Mouse (Mus musculus): Measurements from ENCODE around the gene Lrrc8b.

Gene Lrrc8b

DNA sequence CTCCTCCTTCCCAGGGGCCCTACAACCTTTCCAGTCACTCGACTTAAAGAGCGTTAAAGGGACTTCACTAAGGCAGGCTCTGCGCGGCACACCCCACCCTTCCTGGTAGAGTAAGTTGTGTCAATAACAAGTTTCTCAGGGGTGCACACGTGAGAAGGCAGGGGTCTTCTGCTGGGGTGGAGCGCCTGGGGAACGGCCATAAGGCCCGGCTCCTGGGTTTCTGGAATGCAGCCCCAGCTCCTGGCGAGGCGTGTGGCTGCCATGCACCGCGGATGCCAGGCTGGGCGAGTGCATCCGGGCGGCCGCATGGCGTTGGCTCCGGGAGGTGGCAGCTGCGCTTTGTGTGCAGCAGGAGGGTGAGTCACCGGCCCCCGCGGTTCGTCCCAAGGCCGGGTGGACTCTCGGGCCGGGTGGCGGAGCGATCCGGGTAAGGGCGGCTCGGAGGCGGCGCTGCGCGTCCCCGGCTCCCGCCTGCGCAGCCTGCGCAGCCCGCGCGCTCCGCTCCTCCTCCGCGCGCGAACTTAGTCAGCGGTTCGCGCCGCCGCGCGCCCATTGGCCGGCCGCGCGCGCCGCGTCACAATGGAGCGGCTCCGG lies at the start of gene Lrrc8b:
Gene Lrrc8b (plus strand): TSS at position 578 of the 594 bp plus-strand sequence.
- in situ Hi-C loops (cut with MboI; ENCODE audit: low pct_unique_long_range_greater_than_20kb in 1 of 2, low sequenced_read_pairs in 2 of 2, unreplicated experiment in 1 of 2), result loop anchor here in 1 of 2 experiments (10.0 kb wide), 1 partner anchor 450 kb away; no protein-coding TSS in a partner anchor

DNA sequence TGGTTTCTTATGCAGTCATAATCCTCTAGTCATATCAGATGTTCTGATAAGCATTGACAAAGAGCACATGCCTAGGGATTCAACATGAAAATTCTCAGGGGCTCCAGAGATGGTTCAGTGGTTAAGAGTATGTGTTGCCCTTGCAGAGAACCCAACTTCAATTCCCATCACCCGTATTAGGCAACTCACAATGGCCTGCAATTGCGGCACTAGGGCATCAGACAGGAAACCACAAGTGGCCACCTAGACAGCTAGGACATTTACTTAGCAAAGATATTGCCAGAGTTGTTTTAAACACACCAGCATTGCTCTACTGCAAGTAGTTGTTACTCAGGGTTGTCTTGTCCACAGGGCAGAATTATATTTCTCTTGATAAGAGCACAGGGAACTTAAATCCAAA lies 34.1 kb upstream of the Lrrc8b start:
- in situ Hi-C loops (cut with MboI; ENCODE audit: low pct_unique_long_range_greater_than_20kb in 1 of 2, low sequenced_read_pairs in 2 of 2, unreplicated experiment in 1 of 2), result no loop called here

DNA sequence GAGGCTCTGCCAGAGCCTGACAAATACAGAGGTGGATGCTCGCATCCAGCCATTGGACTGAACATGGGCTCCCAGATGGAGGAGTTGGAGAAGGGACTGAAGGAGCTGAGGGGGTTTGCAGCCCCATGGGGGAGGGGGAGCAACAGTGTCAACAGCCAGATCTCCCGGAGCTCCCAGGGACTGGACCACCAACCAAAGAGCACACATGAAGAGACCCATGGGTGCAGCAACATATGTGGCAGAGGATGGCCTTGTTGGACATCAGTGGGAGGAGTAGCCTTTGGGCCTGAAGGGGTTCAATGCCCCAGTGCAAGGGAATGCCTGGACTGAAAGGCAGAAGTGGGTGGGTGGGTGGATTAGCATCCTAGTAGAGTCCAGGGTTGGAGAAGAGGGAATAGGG lies 25.2 kb upstream of the Lrrc8b start:
- in situ Hi-C loops (cut with MboI; ENCODE audit: low pct_unique_long_range_greater_than_20kb in 1 of 2, low sequenced_read_pairs in 2 of 2, unreplicated experiment in 1 of 2), result no loop called here

DNA sequence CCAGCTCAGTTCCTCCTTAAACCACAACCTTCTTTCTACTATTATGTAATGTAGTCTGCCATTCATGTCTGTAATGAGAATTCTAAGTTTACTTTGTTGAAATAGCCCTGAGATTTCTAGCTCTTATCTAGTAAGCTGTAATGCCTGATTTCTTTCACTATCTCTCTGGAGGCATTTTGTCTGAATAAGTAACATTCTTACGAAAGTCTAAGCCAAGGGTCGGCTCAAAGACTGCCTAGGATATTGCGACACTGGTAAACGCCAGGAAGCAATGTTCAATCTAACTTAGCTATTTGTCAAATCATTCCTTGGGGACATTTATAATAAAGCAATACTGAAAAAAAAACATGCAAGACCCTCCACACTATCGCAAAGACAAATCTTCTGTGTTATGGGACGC lies 21.8 kb upstream of the Lrrc8b start:
- in situ Hi-C loops (cut with MboI; ENCODE audit: low pct_unique_long_range_greater_than_20kb in 1 of 2, low sequenced_read_pairs in 2 of 2, unreplicated experiment in 1 of 2), result no loop called here

DNA sequence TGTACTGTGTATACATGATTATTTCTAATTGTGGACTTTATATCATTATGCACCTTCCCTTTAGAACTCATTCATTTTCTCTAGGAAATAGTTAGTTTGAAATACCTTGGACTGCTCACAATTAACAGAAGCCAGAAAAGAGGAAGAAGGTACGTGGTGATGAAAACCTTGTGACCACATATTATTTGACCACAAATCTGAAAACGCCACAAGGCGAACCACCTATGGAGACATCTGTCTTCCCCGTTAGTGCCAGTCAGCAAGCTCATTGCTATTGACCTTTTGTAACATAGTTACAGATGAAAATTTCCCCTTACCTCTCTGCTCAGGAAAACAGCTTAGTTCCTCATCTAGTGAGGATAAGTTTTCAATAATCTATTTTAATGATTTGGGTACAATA lies 20.4 kb upstream of the Lrrc8b start:
- in situ Hi-C loops (cut with MboI; ENCODE audit: low pct_unique_long_range_greater_than_20kb in 1 of 2, low sequenced_read_pairs in 2 of 2, unreplicated experiment in 1 of 2), result no loop called here

DNA sequence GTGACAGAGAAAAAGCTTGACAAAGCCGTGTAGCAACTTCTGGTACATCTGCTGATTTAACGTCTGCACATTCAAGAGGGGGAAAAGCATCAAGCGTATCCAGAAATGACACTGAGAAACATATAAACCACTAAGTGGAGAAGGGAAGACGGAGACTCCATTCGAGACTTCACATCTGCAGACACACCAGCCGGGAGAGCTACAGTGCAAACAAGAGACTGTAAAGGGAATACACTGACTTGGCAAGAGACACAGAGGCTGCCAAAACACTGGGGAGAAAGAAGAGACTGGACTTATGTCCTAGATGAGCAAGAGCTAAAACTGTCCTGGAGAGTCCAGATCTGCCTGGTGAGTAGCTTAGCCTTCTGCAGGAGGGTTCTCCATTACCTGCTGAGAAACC lies 16.6 kb upstream of the Lrrc8b start:
- in situ Hi-C loops (cut with MboI; ENCODE audit: low pct_unique_long_range_greater_than_20kb in 1 of 2, low sequenced_read_pairs in 2 of 2, unreplicated experiment in 1 of 2), result no loop called here

DNA sequence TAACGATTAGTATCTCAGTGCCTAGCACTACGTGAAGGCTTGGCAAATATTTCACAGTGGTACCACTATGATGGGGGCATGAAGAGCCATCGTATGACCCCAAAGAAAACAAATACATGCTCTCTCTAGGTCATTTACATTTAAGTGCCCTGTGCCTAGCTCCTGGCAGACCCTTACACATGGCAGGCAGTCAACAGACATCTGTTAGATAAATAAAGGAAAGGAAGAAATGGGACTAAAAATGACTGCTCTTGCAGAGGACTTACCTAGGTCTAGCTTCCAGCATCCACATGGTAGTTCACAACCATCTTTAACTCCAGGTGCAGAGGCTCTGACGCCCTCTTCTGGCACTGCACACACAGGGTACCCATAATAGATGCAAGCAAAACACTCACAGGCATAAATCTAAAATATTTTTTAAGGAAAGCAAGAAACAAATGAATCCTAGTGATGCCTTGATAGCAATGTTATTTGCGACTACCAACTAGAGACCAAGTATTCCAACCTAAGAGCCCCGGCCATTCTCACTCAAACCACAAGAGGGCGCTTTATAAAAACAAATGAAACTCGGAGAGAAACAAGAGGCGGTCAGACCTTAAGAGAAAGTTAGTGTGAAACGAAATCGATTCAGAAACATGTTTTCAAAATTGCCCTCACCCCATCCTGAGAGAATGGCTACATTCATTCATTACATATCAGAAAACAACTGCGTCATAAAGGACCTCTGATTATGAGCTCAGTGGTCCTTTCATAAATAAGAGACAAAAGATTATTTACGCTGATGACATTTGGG lies 15.7 kb upstream of the Lrrc8b start:
- in situ Hi-C loops (cut with MboI; ENCODE audit: low pct_unique_long_range_greater_than_20kb in 1 of 2, low sequenced_read_pairs in 2 of 2, unreplicated experiment in 1 of 2), result loop anchor here (10.0 kb wide), 3 partner anchors 95 to 475 kb away; partner anchors contain the start of gene Zfp326 (in 1 of the 2)

DNA sequence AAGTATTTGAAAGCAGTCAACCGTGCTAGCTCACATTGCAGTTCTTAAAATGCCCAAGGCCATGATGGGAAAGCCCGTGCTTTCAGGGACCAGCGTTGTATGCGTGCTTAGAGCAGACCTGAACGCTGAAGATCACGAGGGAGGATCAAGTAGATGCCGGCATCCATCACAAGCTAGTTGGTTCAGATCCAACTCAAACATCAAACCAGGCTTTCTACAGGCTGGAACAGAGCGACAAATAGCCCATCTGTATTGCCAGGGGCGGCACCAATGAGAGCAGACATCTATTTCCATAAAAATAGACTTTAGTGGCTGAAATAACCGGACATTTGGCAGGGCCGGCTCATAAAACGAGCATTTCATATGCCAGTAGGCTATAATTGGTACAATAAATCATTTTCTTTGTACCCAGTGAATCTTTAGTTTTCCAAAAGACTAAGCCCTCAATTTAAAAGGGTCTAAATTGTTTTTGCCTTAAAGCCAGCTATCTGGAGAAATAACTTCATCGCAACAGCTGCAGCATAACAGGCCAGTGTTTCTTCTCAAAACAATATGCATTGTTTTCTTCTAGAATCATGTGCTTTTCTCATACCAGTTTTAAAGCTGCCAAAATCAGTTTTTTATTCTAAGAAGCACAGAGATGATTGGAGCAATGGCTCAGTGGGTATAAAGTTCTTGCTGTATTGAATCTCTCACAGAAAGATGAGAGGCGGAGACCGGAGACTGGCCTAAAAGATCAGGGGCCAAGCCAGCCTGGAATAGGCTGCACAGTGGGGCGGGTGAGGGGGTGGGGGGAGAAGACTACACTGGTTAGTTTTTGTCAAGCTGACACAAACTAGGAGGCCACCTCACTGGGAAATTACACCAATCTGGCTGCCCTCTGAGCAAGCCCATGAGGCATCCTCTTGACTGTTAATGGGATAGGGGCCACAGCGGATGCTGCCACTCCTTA lies 14.9 kb upstream of the Lrrc8b start:
- in situ Hi-C loops (cut with MboI; ENCODE audit: low pct_unique_long_range_greater_than_20kb in 1 of 2, low sequenced_read_pairs in 2 of 2, unreplicated experiment in 1 of 2), result loop anchor here (10.0 kb wide), 3 partner anchors 94 to 474 kb away; partner anchors contain the start of gene Zfp326 (in 1 of the 2)

DNA sequence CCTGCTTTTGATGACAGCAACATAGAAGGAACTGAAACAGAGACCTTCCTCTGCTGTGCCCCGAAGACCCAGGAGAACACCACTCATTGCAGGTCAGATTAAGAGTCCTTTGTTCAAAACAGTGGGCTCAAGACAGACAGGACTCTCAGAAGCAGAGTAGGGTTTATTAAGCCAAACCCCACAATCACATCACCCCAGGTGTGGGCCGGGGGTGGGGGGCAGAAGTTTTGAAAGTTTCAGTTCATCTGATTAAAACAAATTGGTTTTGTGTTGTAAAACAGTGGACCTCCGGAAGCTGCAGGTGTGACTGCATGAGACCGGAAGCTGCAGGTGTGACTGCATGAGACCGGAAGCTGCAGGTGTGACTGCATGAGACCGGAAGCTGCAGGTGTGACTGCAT lies 14.0 kb upstream of the Lrrc8b start:
- in situ Hi-C loops (cut with MboI; ENCODE audit: low pct_unique_long_range_greater_than_20kb in 1 of 2, low sequenced_read_pairs in 2 of 2, unreplicated experiment in 1 of 2), result loop anchor here (10.0 kb wide), 3 partner anchors 93 to 473 kb away; partner anchors contain the start of gene Zfp326 (in 1 of the 2)

DNA sequence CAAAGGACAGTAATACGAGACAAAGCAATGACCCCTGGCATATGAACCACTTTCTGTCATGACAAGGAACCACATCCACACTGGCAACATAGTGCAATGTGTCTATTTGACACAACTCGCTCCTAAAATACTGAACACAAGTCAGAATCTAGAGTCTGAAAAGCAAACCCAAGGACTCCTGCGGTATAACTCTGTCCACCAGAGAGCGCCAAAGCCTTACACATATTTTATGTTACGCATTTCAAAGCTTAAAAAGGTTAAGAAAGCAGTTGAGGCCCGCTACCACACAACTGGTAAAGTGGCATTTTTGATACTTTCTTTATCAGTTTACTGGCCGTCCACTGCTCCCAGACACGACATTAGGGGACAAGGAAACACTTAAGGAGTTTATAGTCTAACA lies 10.6 kb upstream of the Lrrc8b start:
- in situ Hi-C loops (cut with MboI; ENCODE audit: low pct_unique_long_range_greater_than_20kb in 1 of 2, low sequenced_read_pairs in 2 of 2, unreplicated experiment in 1 of 2), result loop anchor here (5.0 to 10.0 kb wide), 5 partner anchors 90 to 470 kb away; partner anchors contain the start of gene Zfp326 (in 1 of the 2)

DNA sequence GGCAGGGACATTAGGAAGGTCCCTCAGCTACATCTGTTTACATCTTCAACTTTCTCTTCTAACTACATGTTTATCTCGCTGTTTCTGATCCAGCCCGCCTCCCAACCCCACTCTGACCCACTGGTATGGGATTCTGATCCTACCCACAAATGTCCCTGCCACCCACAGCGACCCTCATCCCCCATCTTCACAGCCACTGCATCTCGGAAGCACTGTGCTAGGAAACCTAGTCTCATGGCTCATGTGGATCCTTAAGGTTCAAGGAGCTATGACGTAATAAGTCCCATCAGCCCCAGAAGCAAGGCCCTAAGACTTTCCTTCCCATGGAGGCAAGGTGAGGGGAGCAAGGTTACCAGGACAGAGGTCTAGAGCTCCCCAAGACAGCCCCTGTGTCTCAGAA lies 7.9 kb upstream of the Lrrc8b start:
- in situ Hi-C loops (cut with MboI; ENCODE audit: low pct_unique_long_range_greater_than_20kb in 1 of 2, low sequenced_read_pairs in 2 of 2, unreplicated experiment in 1 of 2), result loop anchor here (5.0 to 10.0 kb wide), 5 partner anchors 87 to 467 kb away; partner anchors contain the start of gene Zfp326 (in 1 of the 2)

DNA sequence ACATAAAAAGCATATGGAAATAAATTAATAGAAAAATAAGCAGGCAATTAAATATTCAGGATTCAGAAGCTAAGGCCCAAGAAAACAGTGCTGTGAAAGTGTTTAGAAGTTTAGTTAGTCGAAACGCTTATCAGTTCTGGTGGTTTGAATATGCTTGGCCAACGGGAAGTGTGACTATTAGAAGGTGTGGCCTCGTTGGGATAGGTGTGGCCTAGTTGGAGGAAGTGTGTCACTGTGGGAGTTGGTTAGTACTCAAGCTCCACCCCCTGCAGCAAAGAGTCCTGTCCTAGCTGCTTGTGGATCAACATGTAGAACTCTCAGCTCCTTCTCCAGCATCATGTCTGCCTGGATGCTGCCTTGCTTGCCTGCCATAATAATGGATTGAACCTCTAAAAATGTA lies 6.5 kb upstream of the Lrrc8b start:
- in situ Hi-C loops (cut with MboI; ENCODE audit: low pct_unique_long_range_greater_than_20kb in 1 of 2, low sequenced_read_pairs in 2 of 2, unreplicated experiment in 1 of 2), result loop anchor here (5.0 to 10.0 kb wide), 5 partner anchors 86 to 466 kb away; partner anchors contain the start of gene Zfp326 (in 1 of the 2)

DNA sequence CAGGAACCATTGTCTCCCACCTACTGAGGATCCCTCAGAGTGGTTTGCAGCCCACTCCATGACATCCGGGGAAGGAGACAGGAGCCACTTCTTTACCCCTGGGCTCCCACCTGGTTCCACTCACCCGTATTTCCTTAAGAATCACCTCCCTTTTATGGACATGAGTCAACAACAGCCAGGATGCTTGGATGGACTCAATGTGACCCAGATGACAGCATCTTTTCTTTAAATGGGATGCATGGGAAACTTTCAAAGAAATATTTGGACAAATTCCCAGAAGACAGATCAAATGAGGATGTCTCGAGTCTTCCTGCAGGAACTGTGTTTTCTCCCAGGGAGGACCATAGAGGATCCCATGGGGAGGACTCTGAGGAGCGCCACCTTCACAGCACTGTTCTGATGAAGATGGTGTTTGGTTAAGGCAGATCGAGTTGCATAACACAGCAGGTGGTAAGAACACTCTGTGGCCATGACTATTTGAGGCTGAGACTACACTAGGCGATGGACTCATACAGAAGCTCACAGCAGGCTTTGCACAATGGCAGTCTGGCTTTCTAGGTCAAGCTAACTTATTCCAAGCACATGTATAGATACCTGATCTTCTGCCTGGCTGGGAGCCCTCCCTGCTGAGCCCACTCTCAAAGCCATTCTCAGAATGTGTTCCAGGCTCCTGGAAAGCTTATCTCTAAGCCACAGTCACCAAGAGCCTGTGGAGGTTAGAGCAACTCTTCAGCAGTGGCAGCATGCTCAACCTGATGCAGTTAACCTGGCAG lies 4.9 kb upstream of the Lrrc8b start:
- in situ Hi-C loops (cut with MboI; ENCODE audit: low pct_unique_long_range_greater_than_20kb in 1 of 2, low sequenced_read_pairs in 2 of 2, unreplicated experiment in 1 of 2), result loop anchor here in 1 of 2 experiments (10.0 kb wide), 1 partner anchor 454 kb away; no protein-coding TSS in a partner anchor

DNA sequence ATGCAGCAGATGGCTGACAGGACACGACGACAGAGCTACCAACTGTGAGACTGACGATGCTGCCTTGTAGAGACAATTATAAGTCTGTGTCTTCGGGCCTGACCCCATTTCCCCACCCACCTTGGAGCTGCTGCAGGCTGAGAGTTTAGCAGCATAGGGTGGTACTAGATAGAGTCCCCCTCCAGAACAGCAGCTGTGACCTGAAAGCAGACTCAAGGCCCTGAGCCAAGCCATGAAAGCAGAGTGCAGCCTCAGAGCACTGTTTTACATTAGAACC lies 4.3 kb upstream of the Lrrc8b start:
- in situ Hi-C loops (cut with MboI; ENCODE audit: low pct_unique_long_range_greater_than_20kb in 1 of 2, low sequenced_read_pairs in 2 of 2, unreplicated experiment in 1 of 2), result loop anchor here in 1 of 2 experiments (10.0 kb wide), 1 partner anchor 454 kb away; no protein-coding TSS in a partner anchor

DNA sequence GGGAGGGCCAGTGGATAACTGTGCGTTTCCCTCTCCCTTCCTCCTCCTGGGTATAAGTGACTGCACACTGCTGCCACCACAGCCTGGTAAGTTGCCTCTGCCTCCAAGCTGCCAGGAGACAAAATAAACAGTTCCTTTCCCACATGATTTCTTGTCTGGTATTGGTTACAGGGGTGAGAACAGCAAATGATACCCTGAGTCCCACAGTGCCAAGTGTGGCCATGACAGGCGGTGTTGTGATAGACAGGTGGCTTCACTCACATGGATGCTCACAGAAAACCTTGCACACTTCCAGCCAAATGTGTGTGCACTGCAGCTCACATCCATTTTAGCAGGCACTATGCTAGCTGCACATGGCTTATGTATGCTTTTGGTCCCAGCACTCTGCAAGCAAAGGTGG lies 3.8 kb upstream of the Lrrc8b start:
- in situ Hi-C loops (cut with MboI; ENCODE audit: low pct_unique_long_range_greater_than_20kb in 1 of 2, low sequenced_read_pairs in 2 of 2, unreplicated experiment in 1 of 2), result loop anchor here in 1 of 2 experiments (10.0 kb wide), 1 partner anchor 453 kb away; no protein-coding TSS in a partner anchor

DNA sequence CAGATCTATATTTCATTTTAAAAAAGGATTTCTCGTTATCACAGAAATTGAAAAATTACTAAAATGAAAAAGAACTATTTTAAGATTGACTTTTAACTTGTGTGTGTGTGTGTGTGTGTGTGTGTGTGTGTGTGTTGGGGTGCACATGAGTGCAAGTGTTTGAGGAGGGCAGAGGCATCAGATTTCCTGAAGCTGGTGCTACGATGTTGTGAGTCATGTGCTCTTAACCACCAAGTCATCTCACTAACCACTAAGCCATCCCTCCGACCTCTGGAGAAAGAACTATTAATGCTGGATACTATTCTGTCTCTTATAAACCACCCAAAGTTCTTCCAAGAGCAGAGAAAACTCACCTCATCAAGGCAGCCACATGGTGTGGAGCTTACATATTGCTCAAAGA lies 2.9 kb upstream of the Lrrc8b start:
- in situ Hi-C loops (cut with MboI; ENCODE audit: low pct_unique_long_range_greater_than_20kb in 1 of 2, low sequenced_read_pairs in 2 of 2, unreplicated experiment in 1 of 2), result loop anchor here in 1 of 2 experiments (10.0 kb wide), 1 partner anchor 452 kb away; no protein-coding TSS in a partner anchor

DNA sequence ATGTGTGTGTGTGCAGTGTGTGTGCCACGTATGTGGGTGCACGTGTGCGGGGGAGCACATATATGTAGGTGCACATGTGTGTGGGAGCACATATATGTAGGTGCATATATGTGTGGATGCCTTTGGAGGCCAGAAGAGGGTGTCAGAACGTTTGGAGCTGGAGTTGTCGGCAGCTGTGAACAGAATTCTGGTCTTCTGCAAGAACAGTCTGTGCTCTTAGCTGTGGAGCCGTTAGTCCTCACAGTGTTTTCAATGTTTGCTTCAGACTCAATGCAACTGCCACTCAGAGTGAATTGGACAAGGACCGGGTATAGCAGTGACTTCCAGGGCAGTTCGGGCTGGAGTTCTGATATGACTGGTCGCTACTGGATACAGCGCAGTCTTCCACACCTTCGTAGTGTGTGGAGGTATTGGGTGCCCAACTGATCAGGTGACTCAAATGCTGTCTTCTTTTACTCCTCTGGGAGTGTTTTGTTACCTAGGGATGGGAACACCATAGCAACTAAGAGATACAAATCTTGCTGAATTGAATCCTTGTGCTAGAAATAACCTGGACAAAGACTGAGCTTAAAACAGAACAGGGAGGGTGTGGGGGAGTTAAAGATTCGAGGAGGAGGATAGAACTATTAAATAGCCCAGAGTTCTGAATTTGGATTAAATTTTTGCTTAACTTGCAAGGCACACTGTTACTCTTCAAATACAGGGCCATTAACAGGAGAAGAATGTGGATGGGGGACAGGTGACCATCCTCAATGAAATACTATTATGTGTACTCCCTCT lies 1.0 kb upstream of the Lrrc8b start:
- in situ Hi-C loops (cut with MboI; ENCODE audit: low pct_unique_long_range_greater_than_20kb in 1 of 2, low sequenced_read_pairs in 2 of 2, unreplicated experiment in 1 of 2), result loop anchor here in 1 of 2 experiments (10.0 kb wide), 1 partner anchor 450 kb away; no protein-coding TSS in a partner anchor

All from mouse embryonic stem cell (cell line).